Mouse (Mus musculus): Measurements from ENCODE around the gene Sphk2. TPM values are rescaled to one million over a fixed set of nuclear protein-coding genes. Genes with fewer than 3 reads are reported as not detected.

Gene Sphk2
- total RNA-seq, 2 experiments from 2014 or later: 11.8 to 13.8 TPM

Other genes starting within 250 kb of the Sphk2 start
- not detected for gene Tulp2, start 236.1 kb downstream of the Sphk2 start, total RNA-seq (2021)
- 1 to 10 TPM; 3.8 to 6.4 TPM for gene Gm45808, start 231.2 kb downstream of the Sphk2 start, total RNA-seq (2021)
- 1 to 10 TPM; 8.8 to 9.5 TPM for gene Dhdh, start 229.2 kb downstream of the Sphk2 start, total RNA-seq (2021)
- 100 to 1,000 TPM; 121 to 137 TPM for gene Nucb1, start 207.6 kb downstream of the Sphk2 start, total RNA-seq (2021)
- 10 to 100 TPM; 16.3 to 16.9 TPM for gene Ppp1r15a, start 191.7 kb downstream of the Sphk2 start, total RNA-seq (2021)
- 10 to 100 TPM; 14.8 to 16.3 TPM for gene Plekha4, start 191.7 kb downstream of the Sphk2 start, total RNA-seq (2021)
- under 1 TPM in 1 of 2 experiments, not detected in 1; 0.19 TPM for gene Hsd17b14, start 163.1 kb downstream of the Sphk2 start, total RNA-seq (2021)
- 10 to 100 TPM; 24.0 to 25.2 TPM for gene Bcat2, start 147.8 kb downstream of the Sphk2 start, total RNA-seq (2021)
- gene Fgf21, start 102.5 kb downstream of the Sphk2 start, total RNA-seq (2021): not detected
- gene Fut1, start 100.7 kb downstream of the Sphk2 start, total RNA-seq (2021): not detected
- under 1 TPM in 1 of 2 experiments, not detected in 1; 0.38 TPM for gene Izumo1, start 96.2 kb downstream of the Sphk2 start, total RNA-seq (2021)
- gene Rasip1, start 90.5 kb downstream of the Sphk2 start, total RNA-seq (2021): 10 to 100 TPM; 17.2 to 19.7 TPM
- 100 to 1,000 TPM; 105 to 131 TPM for gene Mamstr, start 78.0 kb downstream of the Sphk2 start, total RNA-seq (2021)
- gene Fut2, start 51.6 kb downstream of the Sphk2 start, total RNA-seq (2021): under 1 TPM in 1 of 2 experiments, not detected in 1; 0.11 TPM
- gene Ntn5, start 34.0 kb downstream of the Sphk2 start, total RNA-seq (2021): under 1 TPM; 0.75 to 0.77 TPM
- gene Sec1, start 23.6 kb downstream of the Sphk2 start, total RNA-seq (2021): under 1 TPM in 1 of 2 experiments, not detected in 1; 0.21 TPM
- 1 to 10 TPM; 3.4 to 3.9 TPM for gene Car11, start 18.2 kb downstream of the Sphk2 start, total RNA-seq (2021)
- 10 to 100 TPM; 35.9 to 37.9 TPM for gene Dbp, start 12.9 kb downstream of the Sphk2 start, total RNA-seq (2021)
- gene Rpl18, start 2.5 kb downstream of the Sphk2 start, total RNA-seq (2021): 100 to 1,000 TPM; 793 to 822 TPM
- under 1 TPM; 0.12 to 0.45 TPM for gene Fam83e, start 3.2 kb upstream of the Sphk2 start, total RNA-seq (2021)
- gene Spaca4, start 7.8 kb upstream of the Sphk2 start, total RNA-seq (2021): not detected
- under 1 TPM; 0.52 to 0.80 TPM for gene Lmtk3, start 65.7 kb upstream of the Sphk2 start, total RNA-seq (2021)
- not detected for gene Sult2b1, start 66.7 kb upstream of the Sphk2 start, total RNA-seq (2021)
- 10 to 100 TPM; 45.3 to 45.4 TPM for gene Cyth2, start 96.6 kb upstream of the Sphk2 start, total RNA-seq (2021)
- under 1 TPM; 0.36 to 0.45 TPM for gene Kcnj14, start 106.8 kb upstream of the Sphk2 start, total RNA-seq (2021)
- 10 to 100 TPM; 14.8 to 15.4 TPM for gene Grwd1, start 112.9 kb upstream of the Sphk2 start, total RNA-seq (2021)
- 10 to 100 TPM; 73.5 to 74.7 TPM for gene Kdelr1, start 154.8 kb upstream of the Sphk2 start, total RNA-seq (2021)
- gene Grin2d, start 160.4 kb upstream of the Sphk2 start, total RNA-seq (2021): 1 to 10 TPM in 1 of 2 experiments, under 1 TPM in 1; 0.80 to 1.2 TPM
- gene Syngr4, start 178.7 kb upstream of the Sphk2 start, total RNA-seq (2021): under 1 TPM in 1 of 2 experiments, not detected in 1; 0.35 TPM
- 10 to 100 TPM; 42.3 to 47.7 TPM for gene Tmem143, start 178.9 kb upstream of the Sphk2 start, total RNA-seq (2021)
- 10 to 100 TPM; 34.8 to 55.7 TPM for gene Emp3, start 203.4 kb upstream of the Sphk2 start, total RNA-seq (2021)
- gene Ccdc114, start 206.1 kb upstream of the Sphk2 start, total RNA-seq (2021): 1 to 10 TPM; 1.1 to 1.6 TPM

Measured in gastrocnemius, postnatal 10 days (tissue).